Mouse (Mus musculus): ENCODE measurements around the gene Itgb6.

The Itgb6 gene

GRCm38 (mm10) chr2:60722514-60722913, at the start of gene Itgb6:
TSS of gene Itgb6 (minus strand) at chr2:60722643.
- in situ Hi-C loops (cut with MboI), result loop anchor here (25.0 kb wide), 1 partner anchor 740 kb away; no protein-coding TSS in a partner anchor

DNA sequence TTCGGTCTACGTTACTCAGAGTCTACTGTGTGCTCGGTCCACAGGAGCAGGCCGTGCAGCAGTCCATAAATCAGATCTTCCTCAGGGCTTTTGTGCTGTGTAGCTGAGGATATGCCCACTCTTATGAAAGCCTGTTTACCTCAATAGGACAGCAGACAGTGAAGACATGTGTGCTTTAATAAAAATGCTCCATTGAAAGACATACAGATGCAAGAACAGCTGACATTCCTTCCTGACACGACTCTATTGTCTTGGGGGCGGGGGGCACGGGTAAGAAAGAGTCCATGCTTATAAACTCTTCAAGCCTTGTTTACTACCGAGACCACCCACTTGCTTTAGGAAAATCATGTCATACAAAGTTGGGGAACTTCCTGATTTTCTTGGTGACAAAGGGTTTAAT, 44.0 kb upstream of the Itgb6 start:
- in situ Hi-C loops (cut with MboI), result no loop called here

DNA sequence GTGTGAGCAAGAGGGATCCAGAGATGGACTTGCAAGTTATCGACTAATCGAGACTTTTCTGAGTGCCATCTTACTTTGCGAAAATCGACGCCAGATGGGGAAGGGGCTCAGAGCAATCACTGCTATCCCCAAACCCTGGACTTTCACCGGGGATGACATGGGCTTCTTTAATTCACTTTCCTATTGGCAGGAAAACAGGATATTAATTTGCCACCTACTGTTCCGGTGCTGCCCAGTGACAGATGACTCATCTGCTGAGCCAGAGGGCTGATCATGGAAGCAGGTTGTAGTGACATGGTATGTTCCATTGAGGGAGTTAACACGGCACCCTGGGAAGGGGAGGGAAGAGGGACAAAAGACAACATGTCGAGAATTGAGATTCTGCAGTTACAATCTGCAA, 33.8 kb upstream of the Itgb6 start:
- in situ Hi-C loops (cut with MboI), result no loop called here

DNA sequence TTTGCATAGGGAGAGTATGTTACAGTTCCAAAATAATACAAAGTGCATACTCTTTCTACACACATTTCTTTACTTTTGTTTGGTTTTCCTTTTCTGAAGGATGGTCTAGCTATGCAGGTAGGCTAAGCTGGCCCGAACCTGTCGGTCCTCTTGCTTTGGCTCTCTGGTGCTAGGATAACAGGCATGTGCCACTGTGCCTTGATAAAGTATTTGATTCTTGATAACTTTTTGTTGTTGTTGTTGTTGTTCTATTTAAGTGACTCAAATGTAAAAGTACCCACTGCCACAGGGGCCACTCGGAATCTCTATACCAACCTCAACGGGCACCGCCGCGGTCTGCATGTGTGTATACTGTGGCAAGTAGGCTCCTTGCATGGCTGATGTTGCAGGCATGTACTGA, 32.7 kb upstream of the Itgb6 start:
- in situ Hi-C loops (cut with MboI), result no loop called here

- in situ Hi-C loops (cut with MboI), result no loop called here
Measured at GRCm38 (mm10) chr2:60751274-60751673, 28.8 kb upstream of the Itgb6 start.

DNA sequence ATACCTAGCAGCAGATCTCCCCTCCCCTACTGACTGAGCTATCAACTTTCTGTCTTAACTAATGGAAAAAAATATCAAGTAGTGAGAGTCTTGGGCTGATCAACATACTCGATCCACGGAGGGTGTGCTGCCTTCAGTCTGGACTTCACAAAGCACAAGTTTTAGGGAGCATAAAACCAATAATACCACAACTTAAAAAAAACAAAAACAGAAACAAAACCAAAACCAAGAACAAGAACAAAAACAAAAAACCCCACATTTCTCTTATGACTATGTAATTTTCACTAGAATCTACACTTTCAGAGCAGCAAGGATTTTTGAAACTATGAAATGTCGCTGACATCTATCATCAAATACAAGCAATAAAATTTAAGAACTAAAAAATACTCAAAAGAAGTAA, 28.1 kb upstream of the Itgb6 start:
- in situ Hi-C loops (cut with MboI), result no loop called here

- in situ Hi-C loops (cut with MboI), result no loop called here
Measured at GRCm38 (mm10) chr2:60748585-60748984, 26.1 kb upstream of the Itgb6 start.

- in situ Hi-C loops (cut with MboI), result no loop called here
Measured at GRCm38 (mm10) chr2:60747590-60747989, 25.1 kb upstream of the Itgb6 start.

- in situ Hi-C loops (cut with MboI), result no loop called here
Measured at GRCm38 (mm10) chr2:60744674-60745073, 22.2 kb upstream of the Itgb6 start.

GRCm38 (mm10) chr2:60739389-60740137, 17.1 kb upstream of the Itgb6 start:
- in situ Hi-C loops (cut with MboI), result no loop called here

- in situ Hi-C loops (cut with MboI), result no loop called here
Measured at GRCm38 (mm10) chr2:60730929-60731328, 8.5 kb upstream of the Itgb6 start.

DNA sequence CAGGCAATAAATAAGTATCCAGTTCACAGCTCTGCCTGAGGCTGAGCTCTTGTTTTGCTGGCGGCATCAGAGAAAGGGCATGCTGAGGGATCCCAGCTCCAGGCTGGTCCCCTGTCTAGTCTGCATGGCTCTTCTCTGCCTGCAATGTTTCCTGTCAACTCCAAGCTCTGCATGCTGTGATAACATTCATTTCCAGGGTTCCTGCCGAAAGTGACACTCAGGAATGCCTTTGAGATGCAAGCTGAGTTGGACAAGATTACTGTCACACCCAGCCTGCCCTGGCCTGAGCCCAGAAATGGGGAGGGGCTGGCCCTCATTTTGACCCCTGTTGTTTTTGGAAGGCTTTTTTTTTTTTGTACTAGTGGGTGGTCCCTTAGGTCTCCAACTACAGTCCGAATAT, 7.6 kb upstream of the Itgb6 start:
- in situ Hi-C loops (cut with MboI), result no loop called here

GRCm38 (mm10) chr2:60728902-60729585, 6.6 kb upstream of the Itgb6 start:
- in situ Hi-C loops (cut with MboI), result no loop called here

DNA sequence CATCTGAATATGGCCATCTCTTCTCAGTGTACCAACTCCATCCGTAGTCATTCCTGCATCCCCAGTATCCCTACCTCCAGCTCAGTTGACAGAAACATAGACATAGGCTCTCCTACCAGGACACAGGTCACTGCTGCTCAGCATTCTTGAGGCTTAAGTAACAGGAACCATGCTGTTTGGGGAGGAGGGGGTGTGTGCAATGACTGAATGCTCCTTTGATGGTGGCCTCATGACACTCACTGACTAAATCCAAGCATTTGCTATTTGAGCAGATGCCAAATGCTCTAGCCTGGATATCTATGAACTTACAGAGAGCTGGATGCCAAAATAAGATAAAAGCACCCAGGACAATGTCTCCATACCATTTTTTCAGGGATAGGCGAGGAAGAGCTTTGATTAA, 2.2 kb upstream of the Itgb6 start:
- in situ Hi-C loops (cut with MboI), result loop anchor here (25.0 kb wide), 1 partner anchor 738 kb away; no protein-coding TSS in a partner anchor

DNA sequence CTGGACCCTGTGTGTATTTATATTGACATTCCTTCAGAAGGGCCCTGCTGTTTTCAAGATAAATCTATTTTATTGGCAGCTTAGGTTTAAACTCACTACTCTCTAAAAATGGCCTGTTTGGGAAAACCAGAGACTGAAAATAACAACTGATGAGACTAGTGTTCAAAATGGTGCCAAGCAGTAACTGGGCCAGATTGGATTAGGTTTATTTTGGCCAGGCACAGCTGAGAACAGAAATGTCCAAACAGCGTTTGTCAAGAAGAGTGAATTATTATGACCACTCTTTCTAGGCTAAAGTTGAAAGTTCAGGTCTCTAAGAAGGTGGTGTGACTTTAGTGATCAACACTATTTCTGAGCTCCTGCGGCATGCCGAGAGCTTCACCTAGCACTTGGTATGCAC, 524 bp upstream of the Itgb6 start:
- in situ Hi-C loops (cut with MboI), result loop anchor here (25.0 kb wide), 1 partner anchor 739 kb away; no protein-coding TSS in a partner anchor

DNA sequence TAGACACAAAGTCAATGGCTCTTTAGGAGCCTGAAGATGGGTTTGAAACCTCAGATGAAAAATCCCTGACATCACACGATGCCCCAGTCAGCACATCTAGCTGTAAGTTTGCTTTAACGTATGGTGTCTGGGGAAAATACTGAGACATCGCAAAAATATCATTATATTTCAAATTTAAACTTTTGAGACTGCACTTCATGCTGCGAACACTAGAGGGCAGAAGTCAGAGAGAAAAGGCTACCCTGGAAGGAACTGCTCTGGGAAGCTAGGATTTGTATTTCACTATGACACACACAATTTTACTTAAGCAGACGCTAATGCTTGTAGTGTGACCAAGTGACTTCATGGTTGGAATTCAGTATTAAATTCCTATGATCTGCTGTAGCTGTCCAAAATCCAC, 1.5 kb downstream of the Itgb6 start:
- in situ Hi-C loops (cut with MboI), result loop anchor here (25.0 kb wide), 1 partner anchor 741 kb away; no protein-coding TSS in a partner anchor

GRCm38 (mm10) chr2:60720205-60720604, 2.2 kb downstream of the Itgb6 start:
- in situ Hi-C loops (cut with MboI), result loop anchor here (25.0 kb wide), 1 partner anchor 742 kb away; no protein-coding TSS in a partner anchor

DNA sequence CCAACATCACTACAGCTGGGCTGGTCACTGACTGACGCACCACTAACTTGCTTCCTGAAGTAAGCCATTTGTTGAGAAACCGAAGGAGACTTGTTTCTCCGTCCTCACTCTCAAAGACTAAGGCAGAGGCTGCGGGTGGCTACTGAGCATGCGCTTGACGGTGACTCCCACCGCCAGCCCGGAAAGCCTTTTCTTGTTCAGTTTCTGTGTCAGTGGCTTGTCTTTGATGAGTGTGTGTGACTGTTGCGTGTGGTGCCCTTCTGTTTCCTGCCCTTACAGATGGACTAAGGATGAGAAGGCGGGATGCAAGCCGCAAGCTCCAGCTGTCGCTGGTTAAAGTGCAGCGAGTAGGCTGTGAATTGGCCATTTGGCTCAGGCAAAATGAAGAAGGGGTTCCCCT, 5.1 kb downstream of the Itgb6 start:
- in situ Hi-C loops (cut with MboI), result loop anchor here (25.0 kb wide), 1 partner anchor 745 kb away; no protein-coding TSS in a partner anchor

DNA sequence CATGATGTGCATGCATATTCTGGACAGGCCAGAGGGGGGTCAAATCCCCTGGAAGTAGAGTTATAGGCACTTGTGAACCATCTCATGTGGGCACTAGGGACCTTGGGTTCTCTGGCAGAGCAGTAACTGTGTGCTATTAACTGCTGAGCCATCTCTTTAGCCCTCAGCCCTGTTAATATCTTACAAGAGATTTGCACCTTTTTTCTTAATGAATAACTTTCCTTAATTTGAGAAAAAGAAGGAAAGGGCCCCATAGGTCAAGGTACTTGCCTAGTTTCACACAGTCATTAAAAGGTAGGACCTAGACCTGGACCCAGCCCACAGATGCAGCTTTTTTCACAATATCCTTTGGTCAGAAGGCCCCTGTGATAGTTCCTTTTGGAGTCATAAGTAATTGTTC, 5.9 kb downstream of the Itgb6 start:
- in situ Hi-C loops (cut with MboI), result loop anchor here (25.0 kb wide), 1 partner anchor 746 kb away; no protein-coding TSS in a partner anchor

DNA sequence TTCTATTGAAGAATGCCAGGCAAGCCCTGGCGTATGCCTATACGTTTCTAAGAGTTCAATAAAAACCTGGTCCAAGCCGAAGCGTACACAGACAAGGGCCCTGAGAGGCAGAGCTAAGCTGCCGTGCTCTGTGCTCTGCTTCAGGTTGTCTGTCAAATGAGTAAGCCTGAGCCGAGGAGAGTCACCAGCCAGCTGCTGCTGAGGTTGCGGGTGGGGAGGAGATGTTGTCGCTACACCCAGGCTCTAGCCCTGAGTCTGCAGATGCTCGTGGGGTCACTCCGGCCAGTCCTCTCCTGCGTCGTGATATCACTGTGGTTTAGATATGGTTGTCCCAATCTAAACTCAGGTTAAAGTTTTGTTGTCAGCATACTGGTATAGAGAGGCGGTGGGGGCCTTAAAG, 6.7 kb downstream of the Itgb6 start:
- in situ Hi-C loops (cut with MboI), result loop anchor here (25.0 kb wide), 1 partner anchor 747 kb away; no protein-coding TSS in a partner anchor

DNA sequence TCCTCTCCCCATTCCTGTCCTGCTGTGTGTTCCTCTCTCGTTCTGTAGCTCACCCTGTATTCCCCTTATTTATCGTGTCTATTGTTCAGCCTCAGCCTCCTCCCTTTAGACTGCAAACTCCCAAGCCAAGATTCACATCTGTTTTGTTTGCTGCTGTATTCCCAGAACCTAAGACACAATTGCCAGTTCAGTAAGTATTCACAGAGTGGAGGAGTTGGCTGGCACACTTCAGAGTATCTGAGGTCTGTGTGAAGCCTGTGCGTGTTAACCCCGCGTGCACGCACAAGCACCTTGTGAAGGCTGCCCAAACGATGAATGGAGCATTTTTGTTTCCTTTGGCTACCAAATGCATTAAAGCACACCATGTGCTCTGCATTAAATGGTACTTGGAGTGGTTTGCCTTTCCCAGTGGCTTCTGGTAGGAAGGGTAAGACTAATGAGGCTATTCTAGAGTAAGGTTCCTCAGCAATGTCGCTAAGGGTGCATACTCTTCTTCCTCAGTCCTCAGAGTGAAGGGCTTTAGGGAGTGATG, 7.4 kb downstream of the Itgb6 start:
- in situ Hi-C loops (cut with MboI), result loop anchor here (25.0 kb wide), 1 partner anchor 747 kb away; no protein-coding TSS in a partner anchor

DNA sequence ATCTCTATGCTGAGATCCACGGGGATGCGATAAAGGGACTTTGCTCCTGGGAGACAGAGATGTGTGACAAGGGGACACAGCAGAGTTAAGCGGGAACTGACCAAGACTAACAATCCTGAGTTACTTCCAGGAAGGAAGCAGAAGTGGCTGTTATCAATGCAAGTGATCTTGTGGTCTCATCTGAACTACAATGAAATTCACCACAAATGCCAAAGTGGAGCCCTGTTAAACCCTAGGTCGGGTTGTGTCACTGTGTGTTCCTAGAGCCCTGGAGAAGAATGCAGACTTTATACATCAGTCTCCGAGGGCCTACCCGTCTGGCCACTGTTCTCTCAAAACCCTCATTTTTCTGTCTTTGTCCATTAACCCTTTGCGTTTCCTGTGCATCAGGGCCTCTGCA, 8.0 kb downstream of the Itgb6 start:
- in situ Hi-C loops (cut with MboI), result loop anchor here (25.0 kb wide), 1 partner anchor 748 kb away; no protein-coding TSS in a partner anchor
